Mouse (Mus musculus): ENCODE results near the gene Scn10a.

DNA sequence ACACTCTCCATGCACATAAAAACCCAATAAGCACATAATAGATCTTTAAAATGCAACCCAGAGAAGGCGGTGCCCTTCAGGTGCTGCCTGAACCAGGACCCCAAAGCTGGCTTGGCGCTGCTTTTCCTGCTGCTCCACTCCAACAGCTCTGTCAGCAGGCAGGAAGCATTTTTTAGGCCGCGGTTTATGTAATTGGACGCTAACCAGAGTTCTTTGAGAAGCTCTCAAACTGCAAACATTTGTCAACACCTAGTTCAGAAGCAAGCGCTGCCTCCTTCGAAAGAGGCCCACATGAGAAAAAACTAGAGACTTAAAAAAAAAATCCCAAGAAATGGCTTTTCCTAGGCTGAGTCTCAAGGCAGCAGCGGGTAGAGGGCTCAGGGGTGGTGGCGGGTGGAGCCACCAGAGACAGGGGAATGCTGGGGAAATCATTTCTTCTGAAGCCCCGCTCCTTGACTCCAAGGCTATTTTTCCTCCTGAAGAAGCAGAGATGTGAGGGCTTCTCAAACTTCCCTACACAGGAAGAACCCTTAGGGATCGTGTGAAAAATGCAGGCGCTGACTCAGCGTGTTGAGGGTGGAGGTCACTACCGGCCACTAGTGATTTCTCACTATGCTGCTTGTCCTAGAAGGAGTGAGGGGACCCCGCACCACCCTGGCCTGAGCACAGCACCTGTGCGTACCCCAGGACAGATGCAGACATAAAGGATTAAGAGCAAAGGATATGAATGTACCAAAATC is 159.4 kb downstream of the Scn10a start:
- TF ChIP-seq CTCF (IDR thresholded peaks at IDR 0.05; ENCODE audit: extremely low read depth, insufficient read depth, low read length) (no peak), POLR2A (IDR thresholded peaks at IDR 0.05; ENCODE audit: extremely low read depth, insufficient read depth, low read length) (no peak)
